In genomic region chr14:31664903-31665565, GRCm38 (mm10) we compare ENCODE assay signal across 9 mouse cellular contexts. TPM values are rescaled to one million over a fixed set of nuclear protein-coding genes. Genes with fewer than 3 reads are reported as not detected.
DNase-seq lines count a peak whose midpoint lies in the region; ATAC-seq and TF ChIP-seq lines count a peak whose summit lies in the region.
"Had no signal": no experiment of that assay in that cellular context is flagged by ENCODE, and none has a peak within 500 bp of the region (broad histone marks: within the 10 kb centered on the region; RNA-seq: fewer than 3 reads in every experiment).

No protein-coding gene starts in this region.

- H3K9me3 ChIP-seq in heart, embryonic 16.5 days (replicated peaks; ENCODE audit: control insufficient read depth, low read length): no peaks in the 10 kb centered on the region
- H3K9me3 ChIP-seq in G1E (replicated peaks): no peaks in the 10 kb centered on the region; the same call in 1 of the 2 replicates
- H3K9me3 ChIP-seq in hindbrain, embryonic 14.5 days (ENCODE audit: control insufficient read depth, low read length): no peaks in the 10 kb centered on the region

- peak overlapping the region; percentile 48; the same call in 1 of the 2 replicates for H3K27ac ChIP-seq in heart, embryonic 16.5 days (ENCODE audit: low read length)
- 0 out of 2 replicates have a peak overlapping the region, but pooled peaks have one; percentile 27 for H3K27ac ChIP-seq in hindbrain, embryonic 14.5 days

- TF ChIP-seq POLR2A in myocyte (IDR thresholded peaks at IDR 0.05; ENCODE audit: insufficient read length, low read depth): no peak
- TF ChIP-seq POLR2A in lung, adult 2 months (IDR thresholded peaks at IDR 0.05; ENCODE audit: borderline replicate concordance, extremely low read depth, low read depth, low read length): no peak

- intact Hi-C loops in heart, postnatal 10 days (cut with DNase I): no loop called here

- 55% methylated on average over 12 of the region's 12 CpGs for WGBS in heart, embryonic 16.5 days
- WGBS in hindbrain, embryonic 14.5 days: 67% methylated on average over 12 of the region's 12 CpGs
- 54% methylated on average over 12 of the region's 12 CpGs for WGBS in lung, adult 2 months

- H3K79me2 ChIP-seq in myocyte (ENCODE audit: control insufficient read depth, insufficient read depth): no peaks in the 10 kb centered on the region

- no peak overlapping the region for H3K9ac ChIP-seq in heart, embryonic 16.5 days (ENCODE audit: low read length)
- no peak overlapping the region for H3K9ac ChIP-seq in hindbrain, embryonic 14.5 days

- H3K4me1 ChIP-seq in heart, embryonic 16.5 days (ENCODE audit: control insufficient read depth, insufficient read depth, low read length): peaks cover 49% of the 10 kb centered on the region
- peaks cover 50% of the 10 kb centered on the region for H3K4me1 ChIP-seq in G1E (ENCODE audit: insufficient read depth, low read depth, low read length)
- H3K4me1 ChIP-seq in hindbrain, embryonic 14.5 days (replicated peaks; ENCODE audit: control insufficient read depth, insufficient read depth, low read length): peaks cover 55% of the 10 kb centered on the region
- peaks cover 26% of the 10 kb centered on the region for H3K4me1 ChIP-seq in lung, adult 2 months (ENCODE audit: control insufficient read depth, insufficient read depth, low read length)

- no peaks in the 10 kb centered on the region for H3K27me3 ChIP-seq in heart, embryonic 16.5 days (ENCODE audit: control insufficient read depth, insufficient read depth, low read length)
- no peaks in the 10 kb centered on the region for H3K27me3 ChIP-seq in G1E (ENCODE audit: insufficient read depth, low read length)
- no peaks in the 10 kb centered on the region for H3K27me3 ChIP-seq in hindbrain, embryonic 14.5 days (ENCODE audit: control insufficient read depth, insufficient read depth, low read length)
- no peaks in the 10 kb centered on the region for H3K27me3 ChIP-seq in myocyte (ENCODE audit: control insufficient read depth, insufficient read depth, insufficient read length)
- H3K27me3 ChIP-seq: Patski had no signal

- H3K36me3 ChIP-seq in heart, embryonic 16.5 days (ENCODE audit: control insufficient read depth, insufficient read depth): peaks cover 11% of the 10 kb centered on the region
- H3K36me3 ChIP-seq in G1E (replicated peaks) (peaks cover 59% of the 10 kb centered on the region), myocyte (ENCODE audit: control insufficient read depth, insufficient read depth) (no peaks in the 10 kb centered on the region)
- H3K36me3 ChIP-seq in hindbrain, embryonic 14.5 days (replicated peaks; ENCODE audit: control insufficient read depth, insufficient read depth): no peaks in the 10 kb centered on the region

- TF ChIP-seq CTCF in G1E (IDR thresholded peaks at IDR 0.05; ENCODE audit: low read depth, low read length): no peak
- no peak for TF ChIP-seq CTCF in lung, adult 2 months (IDR thresholded peaks at IDR 0.05; ENCODE audit: insufficient read depth, low read length)

- no peak for ATAC-seq in heart, embryonic 16.5 days (replicated peaks; ENCODE audit: extremely low read depth, insufficient read depth, low FRiP score)
- ATAC-seq in G1E (ENCODE audit: extremely low read depth, insufficient number of reproducible peaks, low FRiP score, poor library complexity, severe bottlenecking): peak; percentile 40
- ATAC-seq in hindbrain, embryonic 14.5 days (ENCODE audit: low FRiP score): no peak
- ATAC-seq: Patski had no signal

- no peak overlapping the region for H3K4me2 ChIP-seq in heart, embryonic 16.5 days (ENCODE audit: low read depth, low read length)
- H3K4me2 ChIP-seq in hindbrain, embryonic 14.5 days (replicated peaks): no peak overlapping the region
- H3K4me2 ChIP-seq in myocyte (ENCODE audit: low read depth): peak overlapping the region; percentile 86

- no peak for DNase-seq in heart, postnatal 10 days
- peak; percentile 64 for DNase-seq in G1E (ENCODE audit: low spot score)
- no peak for DNase-seq in hindbrain, embryonic 14.5 days (ENCODE audit: low spot score)
- DNase-seq in lung, adult 2 months: no peak
- no peak for DNase-seq in frontal cortex, adult 2 months (ENCODE audit: extremely low spot score in 1 of 2, low spot score in 1 of 2)
- no peak for DNase-seq in right cerebral cortex, postnatal 14 days

- H3ac ChIP-seq in myocyte (ENCODE audit: control insufficient read depth, insufficient read length): no peak overlapping the region

- H3K4me3 ChIP-seq in heart, embryonic 16.5 days (ENCODE audit: low read length): no peak overlapping the region
- peak overlapping the region; percentile 10; the same call in 1 of the 2 replicates for H3K4me3 ChIP-seq in G1E (ENCODE audit: low read depth, low read length)
- no peak overlapping the region for H3K4me3 ChIP-seq in hindbrain, embryonic 14.5 days (replicated peaks; ENCODE audit: low read length)
- no peak overlapping the region for H3K4me3 ChIP-seq in myocyte
- H3K4me3 ChIP-seq in lung, adult 2 months (replicated peaks; ENCODE audit: extremely low read depth, low read depth, low read length): no peak overlapping the region

TF ChIP-seq in myocyte, 11 proteins besides CTCF, POLR2A, EP300 and RAD21:
- TF ChIP-seq MYOG (IDR thresholded peaks at IDR 0.05; ENCODE audit: control insufficient read depth in 1 of 3, insufficient read depth in 1 of 3, insufficient read length in 2 of 3, low read depth in 2 of 3) (no peak), MYOD1 (IDR thresholded peaks at IDR 0.05; ENCODE audit: control insufficient read depth in 1 of 3, insufficient read length in 2 of 3, low read depth in 2 of 3) (peak in 2 of 3 experiments; percentile 37 to 52), CEBPB (IDR thresholded peaks at IDR 0.05; ENCODE audit: insufficient read depth, poor library complexity, severe bottlenecking) (no peak), E2F4 (IDR thresholded peaks at IDR 0.05; ENCODE audit: insufficient read depth) (no peak), USF1 (IDR thresholded peaks at IDR 0.05; ENCODE audit: low read depth) (no peak), TCF3 (IDR thresholded peaks at IDR 0.05; ENCODE audit: insufficient read length, low read depth) (no peak), MAX (IDR thresholded peaks at IDR 0.05; ENCODE audit: low read depth) (no peak)

RNA-seq across cellular contexts. Expression of gene Hacl1, which starts 23.9 kb away (rescaled TPM):
- polyA plus RNA-seq in heart, embryonic 16.5 days (2015; fragmentation: Nextera tagmentation; extraction: Ambion mirVana): 9.8 and 14.3 TPM in 2 replicates
- total RNA-seq in heart, postnatal 10 days (2021): 10 to 100 TPM; 13.5 to 13.9 TPM
- 29.7 and 34.3 TPM in 2 replicates for total RNA-seq in G1E (2014; fragmentation: Nextera tagmentation)
- 41.8 and 53.3 TPM in 2 replicates for total RNA-seq in G1E (2017)
- polyA plus RNA-seq in G1E (2012): 1.8 and 1.9 TPM in 2 replicates
- polyA plus RNA-seq in hindbrain, embryonic 14.5 days (2014; fragmentation: Nextera tagmentation; extraction: Ambion mirVana): 8.8 and 13.4 TPM in 2 replicates
- polyA plus RNA-seq in myocyte (2012; fragmentation: generic; extraction: Trizol): 6.0 TPM
- polyA plus RNA-seq in lung, adult 2 months (2012; rRNA removed): 7.8 and 10.7 TPM in 2 replicates
- polyA plus RNA-seq in frontal cortex, adult 2 months (2012; rRNA removed): 10.6 TPM in 2 replicates

RNA-seq across cellular contexts. Expression of gene Btd, which starts 24.2 kb away (rescaled TPM):
- polyA plus RNA-seq in heart, embryonic 16.5 days (2015; fragmentation: Nextera tagmentation; extraction: Ambion mirVana): 23.4 and 24.2 TPM in 2 replicates
- 10 to 100 TPM; 14.5 to 15.0 TPM for total RNA-seq in heart, postnatal 10 days (2021)
- total RNA-seq in G1E (2014; fragmentation: Nextera tagmentation) (11.9 and 17.1 TPM in 2 replicates), G1E (2017) (14.5 and 14.7 TPM in 2 replicates)
- polyA plus RNA-seq in G1E (2012) (2.9 and 4.2 TPM in 2 replicates), myocyte (2012; fragmentation: generic; extraction: Trizol) (14.7 TPM)
- 20.3 and 20.9 TPM in 2 replicates for polyA plus RNA-seq in hindbrain, embryonic 14.5 days (2014; fragmentation: Nextera tagmentation; extraction: Ambion mirVana)
- 27.5 and 52.3 TPM in 2 replicates for polyA plus RNA-seq in lung, adult 2 months (2012; rRNA removed)
- polyA plus RNA-seq in frontal cortex, adult 2 months (2012; rRNA removed): 16.2 and 16.6 TPM in 2 replicates

RNA-seq across cellular contexts. Expression of gene Gm49387, which starts 24.4 kb away (rescaled TPM):
- 0.87 and 4.3 TPM in 2 replicates for polyA plus RNA-seq in heart, embryonic 16.5 days (2015; fragmentation: Nextera tagmentation; extraction: Ambion mirVana)
- total RNA-seq in heart, postnatal 10 days (2021): 1 to 10 TPM in 1 of 2 experiments, not detected in 1; 1.1 TPM
- total RNA-seq in G1E (2014; fragmentation: Nextera tagmentation) (not detected in 2 replicates), G1E (2017) (not detected in 2 replicates)
- polyA plus RNA-seq in G1E (2012) (not detected in 2 replicates), myocyte (2012; fragmentation: generic; extraction: Trizol) (not detected)
- 1.5 TPM in 1 of 2 replicates, not detected in the other for polyA plus RNA-seq in hindbrain, embryonic 14.5 days (2014; fragmentation: Nextera tagmentation; extraction: Ambion mirVana)
- polyA plus RNA-seq in lung, adult 2 months (2012; rRNA removed): not detected in 2 replicates
- 0.13 TPM in 1 of 2 replicates, not detected in the other for polyA plus RNA-seq in frontal cortex, adult 2 months (2012; rRNA removed)
